Mouse (Mus musculus) kidney, adult 2 months (tissue): Measurements from ENCODE around the gene Zbtb9.

Experiments used
- CTCF ChIP-seq: fragments of 200-500 bp; conservative IDR thresholded peaks from 2 replicates; pipeline ENCODE4 v1.5.1; 2011; ENCODE audit warnings: low read depth, mild to moderate bottlenecking, control low read depth, low read length, moderate library complexity, mixed read lengths; ENCODE audit not compliant: insufficient read depth, insufficient read length
- POLR2A ChIP-seq: fragments of 200-500 bp; IDR thresholded peaks from one replicate; pipeline ENCODE4 v1.6.1; 2011; ENCODE audit warnings: low read depth, low read length, control low read depth

DNA sequence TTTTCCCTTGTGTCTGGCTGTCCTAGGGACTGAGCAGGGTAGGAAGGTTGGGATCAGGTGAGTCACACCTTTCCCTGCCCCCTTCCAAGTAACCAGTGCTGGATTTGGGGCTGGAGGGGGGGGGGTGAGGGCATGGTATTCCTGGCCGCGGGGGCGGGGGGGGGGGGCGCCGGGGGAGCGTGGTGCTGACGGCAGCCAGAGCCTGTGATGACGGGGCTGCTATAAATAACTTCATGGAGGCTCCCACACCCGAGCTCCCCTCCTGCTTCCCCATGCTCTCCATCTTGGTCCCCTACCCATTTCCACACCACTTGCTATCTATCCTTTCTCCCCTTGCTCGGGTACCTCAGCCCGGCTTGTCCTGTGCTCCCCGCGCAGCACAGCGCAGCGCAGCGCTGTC, 19.2 kb upstream of the Zbtb9 start:
- no peak for TF ChIP-seq CTCF
- TF ChIP-seq POLR2A, result no peak
